Mouse (Mus musculus): ENCODE results near the gene Ablim2.

Gene Ablim2

DNA sequence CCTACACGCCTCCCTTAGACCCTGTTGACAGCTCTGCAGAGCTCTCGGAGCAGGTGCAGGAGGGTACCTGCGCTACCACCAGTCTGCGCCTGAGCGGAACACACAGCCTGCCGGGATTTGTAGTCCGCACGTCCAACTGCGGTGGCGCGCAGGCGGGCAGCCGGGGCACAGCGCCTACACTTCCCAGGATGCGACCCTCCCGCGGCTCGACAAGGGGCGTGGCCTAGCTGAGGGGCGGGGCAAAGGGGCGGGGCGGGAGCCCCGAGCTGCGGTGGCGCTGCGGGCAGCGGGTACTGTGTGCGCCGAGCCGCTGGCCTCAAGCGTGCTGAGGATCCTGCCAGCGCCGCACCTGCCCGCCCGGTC is at the start of gene Ablim2:
TSS of gene Ablim2 (plus strand) at position 242 of the 363 bp plus-strand sequence.
- DNase-seq (ENCODE audit: low read depth, low spot score): peak; percentile 93

DNA sequence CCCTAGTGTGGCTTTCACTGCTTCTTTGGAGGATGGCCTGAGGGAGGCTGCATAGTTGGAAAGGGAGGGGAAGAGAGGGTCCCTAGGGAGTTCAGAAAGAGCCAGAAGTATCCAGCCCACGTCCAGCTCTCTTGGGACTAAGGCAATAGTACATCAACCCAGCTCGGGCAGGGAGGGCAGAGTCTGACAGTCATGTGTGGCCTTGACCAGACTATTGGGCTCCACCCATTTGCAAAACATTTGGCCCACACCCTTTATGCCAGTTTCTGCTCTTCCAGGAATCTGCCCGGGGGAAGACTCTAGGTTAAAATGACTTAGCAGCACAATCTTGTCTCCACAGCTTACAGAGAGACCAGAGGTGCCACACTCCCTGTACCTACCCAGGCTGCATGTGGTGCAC is 47.2 kb upstream of the Ablim2 start:
- no peak for DNase-seq (ENCODE audit: low read depth, low spot score)

DNA sequence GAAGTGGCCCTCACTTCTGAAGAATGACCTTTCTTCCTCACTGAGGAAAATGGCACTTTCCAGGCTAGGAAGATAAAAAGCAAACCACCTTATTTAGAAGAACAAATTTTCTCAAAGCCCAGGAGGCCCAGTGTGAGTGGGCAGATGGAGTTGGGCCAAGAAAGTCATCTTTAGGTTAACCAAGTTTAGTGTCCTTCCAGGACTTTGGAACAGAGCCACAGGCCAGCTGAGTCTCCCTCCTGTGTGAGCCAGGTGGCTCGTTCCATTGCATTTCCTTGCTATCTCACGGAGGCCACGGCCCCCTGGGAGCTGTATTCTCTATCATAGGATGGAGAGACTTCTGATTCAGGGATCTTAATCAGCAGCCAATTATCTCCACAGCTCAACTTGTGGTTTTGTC is 46.7 kb upstream of the Ablim2 start:
- no peak for DNase-seq (ENCODE audit: low read depth, low spot score)

DNA sequence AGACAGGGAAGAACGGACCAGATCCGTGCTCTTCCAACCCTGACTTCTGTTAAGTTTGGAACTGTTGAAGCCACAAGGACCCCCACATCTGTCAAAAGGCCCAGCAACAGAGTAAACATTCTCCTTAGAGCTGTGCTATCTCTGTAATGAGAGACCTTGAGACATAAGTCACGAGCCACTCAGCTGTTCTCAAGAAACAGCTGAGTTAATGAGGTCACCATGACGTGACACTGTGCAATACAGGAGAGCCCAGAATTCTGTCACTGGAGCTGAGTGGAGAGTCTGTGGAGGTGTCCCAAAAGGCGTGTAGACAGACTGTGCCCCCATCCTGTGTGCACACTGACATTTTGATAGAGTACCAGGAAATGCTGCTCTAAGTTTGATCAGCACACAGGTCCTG is 45.2 kb upstream of the Ablim2 start:
- DNase-seq (ENCODE audit: low read depth, low spot score): no peak

DNA sequence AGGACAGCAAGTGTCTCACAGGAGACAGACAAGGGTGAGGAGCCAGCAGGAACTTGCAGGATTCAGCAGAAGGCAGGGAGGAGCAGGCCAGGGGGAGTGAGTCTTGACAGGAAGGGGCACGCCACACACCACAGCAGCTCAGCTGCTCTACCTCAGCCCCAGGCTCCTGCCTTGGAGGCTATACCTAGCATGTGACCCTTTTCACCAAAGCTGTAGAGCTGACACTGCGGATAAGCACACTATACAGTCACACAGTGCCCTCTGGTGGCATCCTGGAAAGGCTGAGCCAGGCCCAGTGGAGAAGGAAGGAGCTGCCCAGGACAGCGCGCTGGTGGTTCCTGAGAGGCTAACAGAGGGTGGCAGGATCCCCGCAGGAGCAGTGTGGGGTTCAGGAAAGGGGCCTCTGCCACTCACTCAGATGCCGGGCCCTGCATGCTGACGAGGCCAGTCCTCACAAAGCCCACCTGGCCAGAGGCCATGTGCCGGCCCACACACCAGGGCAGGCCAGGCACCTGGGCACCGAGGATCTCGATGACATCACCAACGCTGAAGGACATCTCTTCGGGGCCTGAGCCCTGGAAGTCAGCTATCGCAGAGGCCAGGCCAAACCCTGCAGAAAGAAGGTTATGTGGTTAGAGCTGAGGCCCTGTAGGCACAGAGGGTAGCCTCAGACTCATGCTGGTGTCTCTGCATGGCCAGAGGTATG is 43.9 kb upstream of the Ablim2 start:
- DNase-seq (ENCODE audit: low read depth, low spot score): no peak

DNA sequence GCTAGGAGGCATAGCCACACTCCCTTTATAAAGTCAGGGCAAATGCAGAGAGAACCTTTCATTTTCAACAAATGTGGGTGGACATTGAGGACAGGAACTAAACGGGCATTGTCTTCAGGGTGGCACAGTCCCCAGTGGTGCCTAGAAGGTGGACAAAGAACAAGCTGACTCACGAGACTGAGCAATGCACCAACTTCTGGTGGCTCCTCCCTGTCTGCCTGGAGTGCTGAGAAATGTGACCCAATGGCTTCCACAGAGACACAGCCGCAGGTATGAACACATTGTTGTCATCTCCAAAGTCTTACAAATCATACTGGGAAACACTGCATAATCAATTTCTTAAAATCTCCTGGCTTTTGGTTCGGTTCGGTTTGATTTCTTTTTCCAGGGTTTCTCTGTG is 40.2 kb upstream of the Ablim2 start:
- DNase-seq (ENCODE audit: low read depth, low spot score): no peak

DNA sequence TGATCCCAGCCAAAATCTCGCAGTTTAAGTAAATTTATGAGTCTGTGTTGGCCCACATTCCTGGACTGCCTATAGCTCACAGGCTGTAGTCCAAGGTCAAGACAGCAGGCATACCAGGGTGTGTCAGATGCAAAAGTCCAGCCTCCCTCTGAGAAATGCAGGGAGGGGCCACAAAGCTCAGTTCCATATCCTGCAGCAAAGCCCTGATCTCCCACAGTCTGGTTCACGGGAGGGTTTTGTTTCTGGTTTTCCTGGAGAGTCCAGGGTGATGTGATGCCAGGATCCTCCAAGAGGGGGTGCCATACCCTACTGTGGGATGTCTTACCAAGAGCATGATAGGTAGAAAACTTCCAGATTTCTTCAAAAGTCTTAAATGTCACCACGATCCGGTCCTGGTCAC is 39.7 kb upstream of the Ablim2 start:
- peak; percentile 84 for DNase-seq (ENCODE audit: low read depth, low spot score)

DNA sequence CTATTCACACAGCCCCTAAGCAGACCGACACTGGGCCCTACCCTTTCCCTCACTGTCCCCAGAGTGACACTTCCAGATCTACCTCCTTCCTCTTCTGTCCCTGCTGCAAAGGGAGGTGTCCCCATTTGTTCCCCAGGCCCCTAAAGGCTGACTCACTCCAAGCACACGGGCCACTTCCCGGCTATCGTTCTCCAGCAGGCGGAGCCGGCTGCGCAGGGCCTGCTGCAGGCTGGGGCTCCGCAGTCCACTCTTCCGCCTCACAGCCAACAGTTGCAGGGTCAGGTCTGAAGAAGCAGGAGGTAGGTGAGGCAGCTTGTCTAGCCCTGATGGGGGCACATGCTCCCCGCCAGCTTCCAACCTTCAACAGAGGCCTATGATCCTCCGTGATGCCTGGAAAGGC is 38.9 kb upstream of the Ablim2 start:
- no peak for DNase-seq (ENCODE audit: low read depth, low spot score)

DNA sequence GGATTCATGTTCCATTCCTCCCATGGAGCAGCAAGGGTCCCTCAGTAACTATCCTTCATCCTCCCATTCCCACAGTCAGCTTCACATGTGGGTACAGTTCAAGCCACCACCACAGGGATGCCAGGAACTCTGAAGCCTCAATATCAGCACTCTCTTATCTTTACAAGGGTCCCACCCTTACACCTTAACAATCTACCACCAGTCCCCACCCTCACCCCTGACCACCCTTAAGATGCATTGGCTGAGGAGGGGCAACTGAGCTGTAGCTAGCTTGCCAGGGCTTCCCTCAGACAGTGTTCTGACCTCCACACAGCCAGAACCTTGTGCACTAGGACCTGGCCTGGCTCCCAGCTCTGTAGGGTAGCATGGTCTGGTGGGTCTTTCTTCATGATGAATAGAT is 38.3 kb upstream of the Ablim2 start:
- no peak for DNase-seq (ENCODE audit: low read depth, low spot score)

DNA sequence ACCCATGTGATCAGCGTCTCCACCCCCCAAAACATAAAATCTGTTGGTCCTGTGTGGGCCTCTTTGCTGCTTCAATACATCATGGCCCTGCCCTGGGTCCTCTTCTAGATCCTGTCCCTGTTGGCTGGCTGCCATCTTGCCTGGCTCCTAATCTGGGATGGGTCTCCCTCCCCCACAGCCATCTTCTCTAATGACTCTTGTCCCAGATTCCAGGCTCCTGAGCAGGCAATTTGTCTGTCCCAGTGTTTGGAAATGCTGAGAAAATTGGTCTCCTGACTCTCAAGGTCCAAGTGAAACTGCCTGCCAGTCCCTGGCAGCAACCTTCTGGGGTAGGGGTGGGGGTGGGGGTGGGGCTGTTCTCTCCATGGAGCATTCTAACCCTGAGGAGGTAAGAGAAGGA is 37.8 kb upstream of the Ablim2 start:
- DNase-seq (ENCODE audit: low read depth, low spot score): no peak

DNA sequence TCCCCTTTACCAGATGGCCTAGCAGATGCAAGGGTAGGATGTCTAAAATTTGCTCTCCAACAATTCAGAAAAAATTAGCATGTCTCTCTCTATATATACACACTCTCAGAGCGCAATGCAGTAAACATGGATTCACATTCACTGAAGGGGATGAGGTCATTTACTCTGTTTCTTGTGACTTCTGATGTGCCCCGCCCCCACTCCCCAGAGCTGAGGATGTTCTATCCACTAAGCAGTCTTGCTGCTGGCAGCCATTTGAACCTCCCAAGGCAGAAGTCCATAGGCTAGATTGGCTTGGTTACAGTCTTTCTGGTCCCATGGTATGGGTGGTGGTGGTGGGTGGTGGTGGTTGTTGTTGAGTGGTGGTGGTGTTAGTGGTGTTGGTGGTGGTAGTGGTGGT is 35.7 kb upstream of the Ablim2 start:
- no peak for DNase-seq (ENCODE audit: low read depth, low spot score)

DNA sequence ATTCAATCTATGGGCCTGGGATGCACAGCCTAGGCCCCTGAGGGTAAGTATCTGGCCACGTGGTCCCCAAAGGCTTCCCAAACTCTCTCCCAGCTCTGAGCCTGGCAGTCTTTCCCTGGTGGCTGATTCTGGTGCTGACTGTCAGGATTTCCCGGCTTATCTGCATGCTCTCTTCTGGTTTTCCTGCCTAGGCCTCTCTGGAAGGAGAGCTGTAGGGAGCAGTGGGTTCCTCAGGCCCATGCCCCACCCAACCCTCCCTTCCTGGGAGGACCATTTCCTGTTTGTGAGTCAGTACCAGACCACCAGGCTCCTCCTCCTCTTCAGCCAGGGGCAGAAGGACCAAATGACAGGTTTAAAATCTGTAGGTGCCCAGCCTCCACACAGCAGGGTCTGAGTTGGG is 35.0 kb upstream of the Ablim2 start:
- DNase-seq (ENCODE audit: low read depth, low spot score): no peak

DNA sequence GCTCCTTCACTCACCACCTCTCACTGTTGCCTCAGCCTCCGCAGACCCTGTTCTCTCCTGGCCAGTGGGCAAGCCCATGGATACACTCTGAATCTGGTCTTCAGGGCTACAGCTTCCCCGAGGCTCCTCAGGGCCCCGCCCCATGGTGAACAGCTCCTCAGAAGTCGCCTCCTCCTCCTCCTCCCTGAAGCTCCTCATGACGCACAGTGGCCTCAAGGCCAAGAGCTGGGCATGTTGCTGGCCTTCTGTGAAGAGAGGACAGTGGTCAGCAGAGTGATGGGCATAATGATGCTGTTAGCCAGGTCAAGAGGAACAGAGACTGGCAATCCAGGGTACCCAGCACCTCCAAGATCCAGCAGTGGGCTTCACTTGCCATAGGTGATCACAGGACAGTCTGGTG is 33.8 kb upstream of the Ablim2 start:
- DNase-seq (ENCODE audit: low read depth, low spot score): no peak

DNA sequence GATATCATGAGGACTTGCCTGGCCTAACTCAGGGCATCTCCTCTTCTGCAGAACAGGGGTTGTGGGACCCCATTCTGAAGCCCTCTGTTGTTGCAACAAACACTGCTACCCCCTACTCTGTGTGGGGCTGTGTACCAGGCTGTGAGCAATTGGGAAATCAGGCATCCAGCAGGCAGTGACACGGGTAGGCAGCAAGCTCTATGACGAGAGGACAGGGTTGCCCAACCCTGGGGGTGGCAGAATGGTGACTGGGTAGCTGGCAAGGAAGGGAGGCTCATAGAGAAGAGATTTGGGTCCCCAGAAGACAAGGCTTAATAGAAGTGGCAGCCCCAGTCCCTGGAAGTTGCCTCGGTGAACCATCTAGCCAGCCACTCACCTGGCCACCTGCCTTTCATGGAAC is 31.8 kb upstream of the Ablim2 start:
- no peak for DNase-seq (ENCODE audit: low read depth, low spot score)

DNA sequence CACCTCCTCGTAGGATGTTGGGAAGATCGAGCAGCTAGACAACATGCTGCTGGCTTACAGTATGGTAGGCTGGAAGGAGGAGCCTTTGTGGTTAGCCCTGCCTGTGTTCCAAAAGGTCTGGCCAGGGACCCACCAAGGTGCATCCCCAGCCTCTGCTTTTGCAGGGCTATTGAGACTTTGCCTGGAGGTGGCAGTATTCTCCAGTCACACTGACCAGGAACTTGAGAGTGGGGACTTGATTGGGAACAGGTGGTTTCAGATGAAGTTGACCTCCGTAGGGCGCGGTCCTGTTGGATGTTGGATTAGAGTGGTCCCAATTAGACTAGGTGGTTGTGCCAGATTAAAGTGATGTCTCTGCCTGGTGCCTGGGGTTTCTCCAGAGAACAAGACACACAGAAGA is 30.2 kb upstream of the Ablim2 start:
- DNase-seq (ENCODE audit: low read depth, low spot score): no peak

DNA sequence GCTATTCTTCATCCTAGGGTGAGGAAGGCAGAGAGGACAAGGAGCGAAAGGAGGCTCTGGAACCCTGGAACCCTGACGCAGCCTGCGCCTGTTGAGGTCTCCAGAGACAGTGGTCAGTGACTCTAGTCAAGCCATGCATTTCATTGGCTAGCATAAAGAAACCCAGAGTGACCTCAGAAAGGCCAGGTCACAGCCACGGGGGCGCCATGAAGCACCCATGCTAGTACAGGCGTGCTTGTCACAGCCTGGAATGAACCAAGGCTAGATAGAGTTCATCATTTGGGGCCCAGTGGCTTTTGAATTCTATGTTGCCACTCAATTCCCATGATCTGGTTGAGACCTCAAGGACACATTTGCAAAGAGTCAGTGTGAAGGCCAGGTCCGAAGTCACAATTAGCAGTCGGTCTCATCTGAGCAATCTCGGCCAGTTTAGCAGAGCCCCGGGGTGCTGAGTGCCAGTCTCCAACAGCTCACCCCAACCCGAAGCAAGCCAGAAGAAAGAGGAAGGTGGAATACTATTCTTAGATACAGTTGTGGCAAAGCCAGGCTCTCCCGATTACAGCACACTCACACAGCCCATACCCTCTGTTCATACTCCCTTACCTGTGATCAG is 29.2 kb upstream of the Ablim2 start:
- no peak for DNase-seq (ENCODE audit: low read depth, low spot score)

DNA sequence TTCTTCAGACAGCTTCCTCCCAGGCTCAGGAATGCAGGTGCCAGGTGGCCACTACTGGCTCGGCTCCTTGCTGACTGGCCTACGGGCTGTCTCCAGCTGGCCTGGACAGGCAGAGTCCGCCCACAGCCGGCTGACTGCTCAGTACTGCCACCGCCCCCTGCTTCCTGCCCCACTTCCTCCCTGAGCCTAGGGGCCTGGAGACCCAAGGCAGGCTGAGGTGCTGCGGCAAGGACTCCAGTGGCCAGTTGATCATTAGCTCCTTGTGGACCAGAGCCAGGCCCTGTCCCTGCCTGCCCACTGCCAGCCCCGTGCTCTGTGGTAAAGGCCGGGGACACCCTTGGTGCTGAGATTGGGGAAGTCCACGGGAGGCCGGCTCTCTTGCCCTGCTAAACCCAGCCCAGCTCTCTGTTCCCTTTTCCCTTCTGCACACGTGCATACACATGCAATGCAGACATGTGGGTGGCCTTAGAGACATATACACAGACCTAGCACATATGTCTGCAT is 28.7 kb upstream of the Ablim2 start:
- no peak for DNase-seq (ENCODE audit: low read depth, low spot score)

DNA sequence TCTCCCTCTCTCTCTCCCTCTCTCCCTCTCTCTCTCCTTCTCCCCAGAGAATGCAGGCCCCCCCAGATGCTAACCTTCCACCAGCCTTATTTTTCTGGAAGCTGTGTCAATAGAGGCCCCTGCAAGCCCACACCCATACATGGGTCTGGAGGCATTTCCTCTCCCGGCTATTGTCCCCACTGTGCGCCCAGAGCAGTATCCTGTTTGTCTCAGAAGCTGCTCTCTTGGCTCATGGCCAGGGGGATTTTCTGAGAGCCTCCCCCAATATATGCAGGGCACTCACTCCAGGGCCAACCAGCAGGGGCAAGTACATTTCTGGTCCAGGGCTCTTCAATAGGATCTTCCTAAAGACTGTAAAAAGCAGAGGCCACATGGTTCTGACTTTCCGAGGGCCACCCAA is 27.8 kb upstream of the Ablim2 start:
- DNase-seq (ENCODE audit: low read depth, low spot score): no peak

DNA sequence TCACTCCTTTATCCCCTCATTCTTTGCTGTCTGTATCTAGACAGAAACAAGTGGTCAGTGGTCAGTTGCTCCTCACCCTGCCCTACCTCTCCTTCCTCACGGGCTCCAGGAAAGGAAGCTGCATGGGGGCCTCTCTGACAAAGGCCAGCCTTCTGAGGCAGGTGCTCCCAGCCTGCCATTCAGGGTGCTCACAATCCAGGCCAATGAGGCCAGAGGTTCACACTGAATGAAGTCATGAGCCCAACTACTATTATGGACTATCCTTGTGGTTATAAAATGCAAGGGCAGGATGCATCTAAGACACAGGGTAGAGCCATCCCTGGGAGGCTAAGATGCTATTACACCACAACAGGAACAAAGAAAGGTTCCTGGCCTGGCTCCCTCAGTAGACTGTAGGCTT is 27.1 kb upstream of the Ablim2 start:
- DNase-seq (ENCODE audit: low read depth, low spot score): no peak

DNA sequence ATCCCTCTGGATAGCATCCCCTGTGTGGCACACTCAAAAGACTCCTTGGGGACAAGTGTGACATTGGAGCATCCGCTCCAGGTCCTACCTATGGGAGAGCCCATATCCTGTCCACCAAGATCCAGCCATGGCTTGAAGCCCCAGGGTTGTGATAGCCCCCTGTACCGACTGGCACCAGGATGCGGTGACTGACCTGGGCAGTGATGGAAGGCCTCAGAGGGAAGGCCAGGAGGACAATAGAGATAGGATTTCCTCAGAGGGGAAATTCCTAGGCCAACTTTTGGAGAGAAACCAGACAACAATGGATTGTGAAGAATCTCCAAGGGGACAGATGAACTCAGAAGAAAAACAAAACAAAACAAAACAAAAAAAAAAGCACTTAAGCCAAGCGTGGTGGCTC is 26.7 kb upstream of the Ablim2 start:
- DNase-seq (ENCODE audit: low read depth, low spot score): no peak

DNA sequence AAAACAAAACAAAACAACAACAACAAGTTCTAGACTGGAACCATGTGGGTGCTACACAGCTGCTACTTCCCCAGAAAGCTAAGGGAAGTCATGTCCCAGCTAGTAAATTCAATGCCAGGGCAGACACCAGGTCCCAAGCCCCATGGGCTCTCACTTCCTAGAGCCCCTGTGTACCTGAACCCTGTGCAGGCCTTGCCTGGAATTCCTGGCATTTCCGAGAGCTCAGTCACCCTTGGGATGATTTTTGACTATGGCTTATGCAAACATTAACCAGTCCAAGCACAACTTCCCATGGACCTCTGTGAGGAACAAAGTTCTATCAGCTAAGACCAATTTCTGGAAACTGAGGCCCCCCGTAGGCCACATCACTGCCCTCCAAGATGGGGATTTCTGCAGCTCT is 24.2 kb upstream of the Ablim2 start:
- DNase-seq (ENCODE audit: low read depth, low spot score): no peak

DNA sequence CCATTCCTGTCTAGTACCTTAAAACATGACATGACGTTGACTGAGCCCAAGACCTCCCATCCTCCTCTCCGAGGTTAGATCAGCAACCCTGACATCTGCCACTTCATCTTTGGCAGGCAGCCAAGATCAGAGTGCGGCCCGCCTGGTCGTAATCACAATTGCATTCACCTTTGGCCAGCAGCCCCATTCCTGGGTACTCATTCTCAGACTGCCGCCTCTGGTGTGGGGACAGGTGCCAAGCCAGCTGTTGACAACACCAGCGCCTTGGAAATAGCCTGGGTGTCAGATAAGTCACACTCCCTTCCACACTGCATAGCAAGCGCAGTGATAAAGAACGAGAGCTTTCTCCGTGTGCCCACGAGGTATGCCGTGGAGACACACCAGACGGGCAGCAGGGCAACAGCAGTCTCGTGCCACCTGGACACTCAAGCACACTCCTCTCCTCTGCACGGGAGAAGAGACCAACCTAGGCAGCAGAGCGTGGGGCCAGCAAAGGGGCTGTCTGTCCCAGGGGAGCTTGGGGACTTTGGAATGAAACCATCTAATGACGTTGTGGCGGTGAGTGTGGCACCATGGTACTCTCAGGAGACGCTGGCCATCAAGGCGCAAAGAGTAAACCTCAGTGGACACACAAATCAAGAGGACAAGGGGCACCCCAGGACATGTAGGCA is 20.3 kb upstream of the Ablim2 start:
- DNase-seq (ENCODE audit: low read depth, low spot score): no peak

DNA sequence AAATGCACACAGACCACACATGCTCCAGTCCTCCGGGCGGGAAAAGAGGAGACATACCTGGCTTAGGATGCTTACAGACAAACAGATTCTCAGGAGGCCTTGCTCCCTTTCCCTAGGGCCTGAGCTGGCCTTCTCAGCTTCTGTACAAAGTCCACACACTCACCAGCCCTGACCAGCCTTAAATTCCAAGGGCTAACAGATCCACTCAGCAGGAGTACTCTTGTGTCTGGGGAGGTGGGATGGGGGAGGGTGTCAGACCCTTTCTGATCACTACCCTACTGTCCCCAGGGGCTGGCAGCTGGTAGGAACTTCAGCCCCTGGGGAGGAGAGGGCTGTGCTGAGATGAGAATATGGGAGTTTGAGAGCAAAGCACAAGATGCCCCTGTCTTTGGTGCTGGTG is 18.7 kb upstream of the Ablim2 start:
- DNase-seq (ENCODE audit: low read depth, low spot score): no peak
